Mouse (Mus musculus): ENCODE data around the gene Pitpna.
"Not testable (repeated sequence)": the region's sequence is repeated elsewhere in the genome, so short reads cannot be mapped to it uniquely, and the experiment has no call there.

Gene Pitpna

DNA sequence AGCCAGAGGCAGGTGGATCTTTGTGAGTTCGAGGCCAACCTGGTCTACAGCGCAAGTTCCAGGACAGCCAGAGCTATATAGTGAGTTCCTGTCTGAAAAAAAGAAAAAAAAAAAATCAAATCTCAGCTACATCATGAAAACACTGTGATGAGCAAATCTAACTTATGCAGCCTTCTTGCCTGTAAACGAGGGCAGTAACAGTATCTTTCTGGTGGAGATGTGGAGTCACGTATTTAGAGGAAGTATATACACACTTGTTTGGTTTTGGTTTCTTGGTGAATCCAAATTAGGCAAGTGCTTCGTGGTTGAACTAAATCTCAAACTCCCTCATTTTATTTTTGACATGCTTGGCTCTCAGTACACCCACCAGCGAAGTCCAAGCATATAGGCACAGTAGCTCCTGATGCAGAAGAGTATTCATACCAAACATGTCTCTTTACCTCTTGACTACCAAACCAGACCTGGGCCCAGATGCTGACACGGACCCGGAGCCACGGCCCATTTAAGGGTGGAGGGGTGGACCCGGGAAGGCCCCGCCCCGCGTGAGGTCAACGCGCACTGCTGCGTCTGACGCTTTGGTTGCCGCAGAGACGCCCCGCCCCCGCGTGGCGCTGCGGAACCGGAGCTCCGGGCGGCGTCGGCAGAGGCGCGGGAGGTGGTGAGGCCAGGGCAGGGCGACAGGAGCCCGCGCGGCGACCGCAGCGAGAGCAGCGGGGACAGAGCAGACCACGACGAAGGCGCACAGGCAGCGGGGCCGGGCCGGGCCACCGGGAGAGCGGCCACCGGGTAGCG is at the start of gene Pitpna:
TSS of gene Pitpna (plus strand) at position 605 of the 792 bp plus-strand sequence.
- DNase-seq = peak; percentile 95 to 96

DNA sequence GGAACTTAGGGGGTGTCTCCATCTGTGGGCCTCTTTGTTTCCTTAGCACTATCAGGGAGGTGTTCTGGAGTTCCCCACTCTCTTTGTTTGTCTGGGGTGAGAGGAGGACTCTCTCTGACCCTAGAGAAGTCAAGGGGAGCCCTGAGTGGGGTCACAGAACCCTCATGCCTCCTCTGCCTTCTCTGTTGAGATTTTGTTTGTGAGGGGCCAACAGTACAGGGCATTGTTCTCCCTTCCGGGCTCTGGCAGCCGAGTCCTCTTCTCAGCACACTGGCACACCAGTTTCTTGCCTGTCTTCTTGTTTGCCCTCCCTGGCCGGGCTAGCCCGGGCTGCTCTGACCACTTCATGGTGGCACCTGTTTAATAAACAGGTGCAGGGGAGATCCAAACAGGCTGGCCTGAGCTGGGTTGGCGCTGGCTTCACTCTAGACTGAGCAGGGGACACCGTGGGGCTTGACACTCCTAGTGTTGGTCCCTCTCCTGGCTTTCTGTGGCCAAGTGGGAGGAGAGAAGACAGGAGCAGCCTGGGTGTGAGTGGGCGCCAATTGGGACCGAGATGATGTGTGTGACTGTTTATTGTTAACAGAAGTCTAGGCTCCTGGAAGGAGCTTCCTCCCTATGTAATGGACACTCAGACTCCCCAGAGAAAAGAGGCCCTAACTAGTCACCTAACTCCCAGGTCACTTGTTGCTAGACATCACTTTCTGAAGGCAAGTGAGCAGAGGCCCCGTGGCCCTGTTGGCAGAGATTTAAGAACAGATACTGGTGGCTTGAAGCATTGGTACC is 49.5 kb upstream of the Pitpna start:
- DNase-seq = peak in 1 of 2 experiments; percentile 45

DNA sequence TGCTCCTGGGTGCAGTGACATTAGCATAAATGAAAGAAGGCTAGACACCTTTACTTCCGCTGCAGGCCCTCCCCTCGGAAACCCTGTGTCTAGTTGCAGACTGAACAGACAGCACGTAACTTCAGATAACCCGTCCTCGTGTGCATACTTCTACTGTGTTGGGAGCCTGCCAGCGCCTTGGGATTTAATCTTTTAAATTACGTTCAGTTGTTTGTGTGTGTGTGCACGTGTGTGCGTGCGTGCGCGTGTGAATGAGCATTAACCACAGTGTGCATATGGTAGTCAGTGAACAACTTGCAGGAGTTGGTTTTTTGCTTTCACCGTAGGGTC is 49.0 kb upstream of the Pitpna start:
- DNase-seq = peak in 1 of 2 experiments; percentile 43

DNA sequence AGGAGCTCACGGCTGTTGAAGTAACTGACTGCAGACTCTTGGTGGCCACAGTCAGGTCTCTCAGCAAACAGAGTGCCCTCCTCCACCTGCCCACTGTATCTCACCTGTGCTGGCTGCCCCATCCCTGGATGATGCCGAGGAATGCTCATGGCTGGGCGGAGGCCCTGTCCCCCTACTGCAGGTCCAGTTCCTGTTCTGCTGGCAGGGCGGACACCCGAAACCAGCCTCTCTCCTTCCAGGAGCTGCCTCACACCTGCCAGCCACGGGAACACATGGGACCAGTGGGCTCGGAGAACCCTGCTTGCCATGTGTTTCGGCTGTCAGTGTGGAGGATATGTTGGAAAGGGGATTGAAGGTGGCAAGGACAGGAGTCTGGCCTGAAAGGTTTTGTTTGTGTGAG is 47.7 kb upstream of the Pitpna start:
- DNase-seq = peak in 1 of 2 experiments; percentile 36

DNA sequence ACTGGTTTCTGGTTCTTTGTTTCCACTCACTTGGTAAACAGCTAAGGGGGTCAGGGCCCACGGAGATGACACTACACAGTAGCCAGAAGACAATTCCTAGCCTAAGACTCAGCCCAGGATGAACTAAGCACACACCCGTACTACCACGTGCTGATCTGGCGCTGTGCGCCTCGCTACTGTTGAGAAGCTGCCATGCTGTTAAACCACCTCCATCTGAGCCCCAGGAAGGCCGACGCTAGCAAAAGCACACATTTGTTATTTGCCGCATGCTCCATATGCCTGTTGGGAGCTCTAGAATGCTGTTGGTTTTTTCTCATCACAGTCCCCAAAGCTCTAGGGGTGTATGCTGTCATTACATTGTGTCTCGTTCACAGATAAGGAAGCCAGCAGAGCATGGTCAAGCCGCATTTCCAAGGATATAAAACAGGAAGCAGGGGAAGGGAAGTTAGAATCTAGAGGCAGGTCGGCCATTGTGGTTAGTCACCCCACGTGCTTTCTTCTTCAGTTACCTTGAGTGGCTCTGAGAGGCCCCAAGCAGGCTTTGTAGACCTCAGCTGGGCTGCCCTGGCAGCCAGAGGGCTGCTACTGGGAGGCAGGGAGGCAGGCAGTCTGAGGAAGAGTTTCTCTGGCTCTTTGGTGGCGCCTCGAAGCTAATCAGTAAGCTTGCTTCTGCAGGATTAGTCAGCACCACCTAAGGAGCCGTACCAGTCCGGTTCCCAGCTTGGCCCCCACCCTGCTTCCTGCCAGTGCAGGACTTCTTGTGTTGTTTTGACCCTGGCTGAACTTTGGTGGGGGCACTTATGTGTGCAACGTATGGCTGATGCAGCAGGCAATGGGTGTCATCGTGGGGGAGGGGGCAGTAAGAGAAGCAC is 47.0 kb upstream of the Pitpna start:
- peak; percentile 59 to 66 for DNase-seq

DNA sequence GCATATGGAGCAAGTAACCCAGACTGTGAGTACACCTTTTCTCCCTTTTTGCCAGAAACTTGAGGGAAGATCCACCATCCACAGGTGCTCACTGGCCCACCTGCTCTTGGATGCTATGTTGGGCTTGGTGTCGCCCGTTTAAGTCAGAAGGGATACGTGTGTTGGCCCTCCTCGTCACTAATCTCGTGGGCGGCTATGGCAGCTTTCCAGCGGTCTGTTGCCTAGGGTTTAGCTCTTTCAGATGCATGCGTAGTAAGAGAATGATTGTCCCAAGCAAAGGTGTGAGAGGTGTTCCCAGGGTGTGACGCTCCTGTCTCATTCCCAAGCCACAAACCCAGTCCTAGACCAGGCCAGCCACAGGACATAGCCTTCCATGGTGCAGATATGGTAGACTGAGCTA is 43.2 kb upstream of the Pitpna start:
- no peak for DNase-seq

DNA sequence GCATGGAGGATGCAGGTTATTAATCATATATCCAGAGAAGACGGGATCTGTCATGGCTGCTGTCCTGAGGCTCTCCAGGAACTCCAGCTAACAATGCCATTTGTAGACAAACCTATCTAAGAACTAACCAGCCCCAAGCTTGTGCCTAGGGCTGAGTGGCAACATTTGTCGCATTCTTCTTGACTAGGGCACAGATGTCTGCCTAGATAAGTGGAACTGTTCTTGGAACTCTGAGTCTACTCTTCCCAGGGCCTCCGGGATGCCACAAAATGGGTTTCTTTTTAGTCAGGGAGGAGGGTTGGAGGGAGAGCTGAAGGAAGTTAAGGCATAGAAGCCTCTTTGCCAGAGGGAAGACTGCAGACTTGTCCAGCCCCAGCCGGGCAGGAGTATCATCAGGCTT is 41.8 kb upstream of the Pitpna start:
- DNase-seq = no peak

DNA sequence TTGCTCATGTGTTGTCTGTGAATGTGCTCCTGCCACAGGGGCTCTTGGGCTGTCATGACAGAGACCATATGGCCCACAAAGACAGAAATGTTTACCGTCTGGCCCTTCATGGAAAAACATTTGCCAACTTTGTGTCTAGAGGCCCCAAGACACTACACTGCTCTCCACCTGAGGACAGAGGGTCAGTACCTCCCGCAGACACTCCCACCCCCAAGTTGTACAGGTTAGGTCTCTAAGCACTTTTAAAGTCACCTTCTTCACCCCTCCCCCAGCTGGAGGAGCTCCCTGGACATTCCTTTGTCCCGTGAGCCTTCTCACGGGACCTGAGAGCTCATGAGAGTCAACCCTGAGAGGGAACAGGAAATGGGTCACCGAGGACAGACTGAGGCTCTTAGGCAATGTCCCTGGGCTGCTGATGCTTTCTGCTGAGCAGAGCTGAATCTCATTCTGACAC is 38.2 kb upstream of the Pitpna start:
- no peak for DNase-seq

DNA sequence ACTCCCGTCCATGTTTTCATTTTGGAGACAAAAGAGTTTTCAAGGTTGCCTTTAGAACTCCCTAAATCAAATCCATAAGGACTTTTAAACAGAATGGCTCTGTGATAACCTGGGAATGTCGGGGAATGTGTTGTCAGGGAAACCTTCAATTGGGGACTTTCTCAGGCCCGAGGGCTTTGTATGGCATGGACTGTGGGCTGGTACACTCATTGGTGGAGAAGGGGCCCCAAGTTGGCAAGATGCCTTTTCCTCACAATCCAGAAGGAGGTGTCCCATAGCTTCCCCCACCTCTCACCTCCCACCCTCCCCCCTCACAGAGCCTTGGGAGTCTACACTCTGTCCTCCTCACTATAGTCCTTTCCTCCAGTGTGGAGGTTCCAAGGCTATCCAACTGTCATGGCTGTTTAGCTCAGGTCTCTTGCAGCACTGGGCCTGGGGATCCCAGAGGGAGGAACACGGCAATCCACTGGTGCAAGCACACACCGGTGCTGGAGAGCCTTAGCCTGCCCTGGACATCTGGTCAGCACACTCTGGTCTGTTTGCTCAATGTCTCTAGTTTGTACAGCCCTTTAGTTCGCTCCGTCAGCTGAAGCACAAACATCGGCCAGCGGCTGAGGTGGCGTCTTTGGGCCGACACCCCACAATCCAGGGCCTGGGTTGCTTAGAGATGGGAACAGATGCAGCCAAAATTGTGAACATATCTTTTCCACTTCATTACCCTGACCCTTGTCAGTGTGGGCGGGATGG is 37.5 kb upstream of the Pitpna start:
- no peak for DNase-seq

DNA sequence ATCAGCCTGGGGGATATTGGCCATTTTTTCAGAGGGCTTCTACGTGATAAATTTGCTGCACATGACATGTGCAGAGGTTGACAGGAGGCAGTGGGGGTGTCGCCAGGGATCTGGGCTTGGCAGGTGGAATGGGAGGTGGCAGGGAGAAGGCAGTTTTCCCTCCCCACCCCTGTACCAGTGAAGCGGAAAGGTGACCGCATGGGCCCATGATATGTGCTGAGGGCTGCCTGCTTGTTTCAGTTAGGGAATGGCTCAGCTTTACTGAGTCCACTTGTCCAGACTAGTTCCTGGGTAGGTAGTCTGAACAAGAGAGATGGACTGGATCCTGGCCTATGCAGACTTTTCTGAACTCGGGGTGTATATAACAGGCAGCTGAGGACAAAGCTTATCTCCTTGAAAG is 36.6 kb upstream of the Pitpna start:
- DNase-seq = no peak

DNA sequence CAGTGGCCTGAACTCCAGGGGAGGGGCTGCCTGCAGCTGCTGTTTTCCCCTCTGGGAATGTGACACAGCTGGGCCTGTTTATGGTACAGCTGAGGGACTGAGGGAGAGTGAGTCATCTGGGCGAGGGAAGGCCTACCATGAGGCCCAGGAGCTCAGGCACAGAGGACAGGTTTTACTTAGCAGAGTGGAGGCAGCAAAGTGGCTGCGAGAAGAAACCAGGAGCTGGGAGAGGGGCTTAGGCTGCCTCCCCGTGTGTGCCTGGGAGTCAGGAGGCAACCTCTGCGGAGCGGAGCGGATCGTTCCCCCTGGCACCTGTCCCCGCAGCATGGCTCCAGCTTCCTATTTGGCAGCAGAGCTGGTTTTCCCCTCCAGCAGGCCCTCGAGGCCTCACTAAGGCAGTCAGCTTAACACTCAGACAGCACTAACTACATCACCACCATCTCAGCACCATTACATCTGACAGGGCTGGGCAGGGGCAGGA is 35.9 kb upstream of the Pitpna start:
- DNase-seq = no peak

DNA sequence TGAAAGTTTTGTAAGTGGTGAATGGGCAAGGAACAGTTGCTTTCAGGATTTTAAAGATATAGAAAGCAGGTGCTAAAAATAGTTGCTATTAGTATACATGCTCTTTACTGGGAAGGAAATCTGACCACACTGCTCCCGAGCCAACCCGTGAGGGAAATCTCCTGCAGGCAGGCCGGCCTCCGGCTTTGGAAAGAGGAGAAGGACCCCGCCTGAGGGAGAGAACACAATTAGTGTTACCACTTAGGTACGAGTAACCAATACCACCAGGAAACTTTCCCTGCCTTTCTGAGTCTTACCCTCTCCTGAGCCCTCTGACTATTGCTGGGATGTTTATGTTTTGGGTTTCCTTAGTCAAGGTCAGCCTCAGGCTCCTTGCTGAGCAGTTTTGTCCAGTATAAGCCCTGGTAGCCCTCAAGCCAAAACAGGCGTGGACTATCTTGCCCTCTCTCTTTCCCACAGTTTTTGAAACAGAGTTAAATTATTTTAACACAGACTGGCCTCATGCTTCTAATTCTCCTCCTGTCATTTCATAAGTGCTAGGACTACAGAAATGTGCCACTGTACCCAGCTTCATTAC is 34.9 kb upstream of the Pitpna start:
- DNase-seq = no peak

DNA sequence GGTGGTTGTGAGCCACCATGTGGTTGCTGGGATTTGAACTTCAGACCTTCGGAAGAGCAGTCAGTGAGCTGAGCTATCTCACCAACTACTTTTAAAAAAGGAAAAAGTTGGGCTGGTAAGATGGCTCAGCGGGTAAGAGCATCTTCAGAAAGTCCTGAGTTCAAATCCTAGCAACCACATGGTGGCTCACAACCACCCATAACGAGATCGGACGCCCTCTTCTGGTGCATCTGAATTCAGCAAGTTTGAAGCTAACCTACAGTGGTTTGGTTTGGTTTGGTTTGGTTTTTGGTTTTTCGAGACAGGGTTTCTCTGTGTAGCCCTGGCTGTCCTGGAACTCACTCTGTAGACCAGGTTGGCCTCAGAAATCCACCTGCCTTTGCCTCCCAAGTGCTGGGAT is 31.9 kb upstream of the Pitpna start:
- DNase-seq = not testable (repeated sequence)

DNA sequence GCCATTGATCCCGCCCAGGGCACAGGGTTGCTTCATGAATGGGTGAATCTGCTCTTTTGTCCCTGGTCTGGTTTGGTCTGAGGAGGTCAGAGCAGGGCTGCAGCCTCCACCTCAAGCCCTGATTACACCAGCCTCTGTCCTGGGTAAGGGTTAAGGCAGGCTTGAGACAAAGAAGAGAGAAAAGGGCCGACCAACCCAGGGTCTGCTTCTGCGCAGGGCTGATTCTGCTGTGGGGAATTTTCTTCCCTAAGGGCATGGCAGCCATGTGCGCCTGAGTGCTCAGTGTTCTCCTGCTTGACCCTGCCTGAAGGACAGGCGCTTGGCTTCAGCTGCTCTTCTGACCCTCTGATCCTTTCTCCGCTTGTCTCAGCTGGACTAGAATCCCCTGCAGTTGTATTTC is 30.8 kb upstream of the Pitpna start:
- DNase-seq = no peak

DNA sequence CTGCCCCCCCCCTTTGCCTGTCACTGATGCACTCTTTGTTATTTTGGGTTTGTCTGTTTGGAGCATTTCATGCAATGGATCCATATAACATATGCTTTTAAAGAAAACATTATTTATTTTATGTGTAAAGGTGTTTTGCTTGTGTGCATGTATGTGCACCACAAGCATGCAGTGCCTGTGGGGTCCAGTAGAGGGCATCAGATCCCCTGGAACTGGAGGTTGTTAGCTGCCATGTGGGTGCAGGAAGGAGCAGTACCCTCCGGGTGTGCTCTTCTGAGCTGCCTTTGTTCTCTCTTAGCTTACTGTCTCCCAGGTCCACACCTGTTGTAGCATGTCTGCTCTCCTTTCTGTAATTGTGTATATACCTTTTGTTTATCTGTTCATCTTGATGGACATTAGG is 29.8 kb upstream of the Pitpna start:
- DNase-seq = peak; percentile 56 to 66

DNA sequence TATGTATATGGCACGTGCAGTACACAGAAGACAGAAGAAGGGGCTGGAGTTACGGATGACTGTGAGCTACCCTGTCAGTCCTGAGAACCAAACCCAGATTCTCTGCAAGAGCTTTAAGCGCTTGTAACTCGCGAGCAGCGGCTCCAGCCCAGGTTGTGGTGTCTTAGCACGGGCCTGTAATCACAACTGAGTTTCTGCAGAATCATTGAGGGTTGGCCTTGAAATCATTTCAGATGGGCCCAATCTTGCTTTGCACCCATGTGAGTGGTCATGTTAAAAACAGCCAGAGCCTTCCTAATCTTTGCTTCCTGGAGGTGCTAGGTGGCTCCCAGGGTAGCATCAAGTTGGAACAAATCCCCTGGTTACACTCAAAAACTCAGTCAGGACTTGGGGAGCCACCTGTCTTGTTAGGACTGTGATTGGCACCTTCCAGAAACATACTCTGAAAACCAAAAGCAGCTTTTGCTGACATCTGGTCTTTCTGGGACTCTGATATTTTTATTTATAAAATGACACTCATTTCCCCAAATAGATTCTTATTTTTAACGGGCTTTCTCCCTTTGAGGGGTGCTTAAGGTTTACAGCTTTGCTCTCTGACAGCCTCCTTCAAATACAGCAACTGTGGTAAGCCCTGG is 27.9 kb upstream of the Pitpna start:
- no peak for DNase-seq

DNA sequence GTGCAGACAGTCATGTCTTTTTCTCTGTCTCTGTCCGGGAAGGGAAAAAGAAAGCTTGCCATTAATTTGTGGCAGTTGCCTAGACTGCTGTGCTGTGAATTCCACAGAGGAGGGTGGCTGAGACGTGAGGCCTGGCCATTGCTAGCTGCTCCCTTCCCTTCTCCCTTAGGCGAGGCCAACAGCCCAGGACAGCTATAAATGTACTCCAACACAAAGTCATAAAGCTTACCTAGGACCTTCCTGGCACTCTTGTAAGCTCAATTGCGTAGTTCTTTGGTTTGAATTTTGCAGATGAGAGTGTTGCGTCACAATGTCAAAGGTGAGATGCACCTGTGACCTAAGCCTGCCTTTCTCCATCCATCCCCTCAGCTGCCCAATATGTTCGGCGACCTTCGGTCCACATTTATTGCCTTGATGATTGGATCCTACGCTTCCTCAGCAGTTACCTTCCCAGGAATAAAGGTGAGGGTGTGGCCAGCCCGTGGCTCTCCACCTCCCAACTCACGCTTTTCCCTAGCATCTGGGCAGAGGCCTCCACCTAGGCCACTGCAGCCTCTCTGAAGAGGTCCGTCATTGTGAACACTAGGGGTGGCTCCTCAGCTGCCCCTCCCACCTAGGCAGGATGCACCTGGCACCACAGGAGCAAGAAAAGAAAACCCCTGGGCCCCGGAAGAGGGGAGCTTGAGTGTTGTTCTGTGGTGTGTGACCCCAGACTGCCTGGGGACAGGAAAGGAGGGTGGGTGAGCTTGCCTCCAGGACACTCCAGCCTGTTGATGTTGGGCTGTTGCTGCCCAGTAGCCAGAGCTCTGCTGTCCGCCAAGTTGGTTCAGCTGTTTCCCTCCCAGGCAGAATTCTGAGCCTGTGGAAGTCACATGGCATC is 27.1 kb upstream of the Pitpna start:
- DNase-seq = peak; percentile 82 to 92

DNA sequence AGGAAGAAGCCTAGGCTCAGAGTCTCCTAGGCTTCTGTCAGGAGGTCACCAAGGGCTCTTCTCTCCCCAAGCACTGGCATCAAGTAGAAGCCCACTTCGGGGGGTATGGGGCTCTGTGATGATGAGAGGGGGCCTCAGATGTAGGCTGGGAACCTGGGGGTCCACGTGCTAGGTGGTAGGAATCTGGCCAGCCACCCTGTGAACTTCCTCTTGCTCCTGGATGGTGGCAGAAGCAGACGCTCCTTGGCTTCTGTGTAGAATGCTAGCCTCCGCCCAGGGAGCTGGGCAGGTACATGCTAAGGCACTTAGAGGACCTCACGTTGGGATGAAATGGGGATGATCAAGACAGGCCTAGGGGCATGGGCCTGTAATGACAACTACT is 26.5 kb upstream of the Pitpna start:
- DNase-seq = no peak

DNA sequence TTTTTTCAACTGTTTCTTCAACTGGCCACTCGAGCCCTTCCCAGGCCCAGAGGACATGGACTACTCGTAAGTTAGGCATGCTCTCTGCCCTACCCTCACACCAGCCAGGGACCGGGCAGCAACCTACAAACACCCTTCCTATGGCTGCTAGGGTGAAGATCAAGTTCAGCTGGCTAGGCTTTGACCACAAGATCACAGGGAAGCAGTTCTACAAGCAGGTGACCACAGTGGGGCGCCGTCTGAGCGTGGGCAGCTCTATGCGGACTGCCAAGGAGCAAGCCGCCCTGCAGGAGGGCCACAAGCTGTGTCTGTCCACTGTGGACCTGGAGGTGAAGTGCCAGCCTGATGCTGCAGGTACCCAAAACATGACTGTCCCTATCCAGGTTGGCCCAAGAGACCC is 25.1 kb upstream of the Pitpna start:
- no peak for DNase-seq

DNA sequence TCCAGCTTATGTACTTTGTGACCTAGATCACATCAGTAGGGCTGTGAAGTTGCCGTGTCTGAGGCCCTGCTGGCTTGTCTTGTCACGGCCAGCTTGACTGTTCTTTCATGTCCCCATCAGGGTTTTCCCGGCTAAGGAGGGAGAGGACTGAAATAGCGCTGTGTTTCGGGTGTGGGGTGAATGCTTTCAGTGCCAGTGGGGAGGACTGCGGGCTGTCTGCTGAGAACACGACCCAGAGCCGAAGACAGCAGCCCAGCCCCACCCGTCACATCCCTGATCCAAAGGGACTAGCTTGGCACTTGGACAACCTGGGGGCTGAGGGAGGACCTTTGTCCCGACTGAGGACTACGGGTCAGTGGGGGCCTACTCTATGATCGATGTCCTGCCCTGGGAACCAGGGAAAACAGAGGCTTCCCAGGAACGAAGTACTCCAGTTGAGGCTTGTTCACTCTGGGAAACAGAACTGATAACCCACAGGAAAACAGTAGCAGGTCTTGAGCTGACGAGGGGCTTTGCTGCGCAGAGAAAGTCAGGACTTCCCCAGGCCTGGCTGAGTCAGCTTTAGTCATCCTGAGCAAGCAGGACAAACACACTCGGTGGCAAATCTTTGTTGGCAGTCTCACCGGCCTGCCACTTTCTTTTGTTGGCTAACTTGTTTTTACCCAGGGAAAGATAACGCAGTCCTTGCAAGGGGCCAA is 23.9 kb upstream of the Pitpna start:
- DNase-seq = no peak
